Mouse (Mus musculus) spleen, postnatal 36 days (tissue): ENCODE data around the gene Vasp.

ENCODE experiments used
- DNase-seq, 2 experiments: peaks; one replicate each; pipeline ENCODE4 v3.0.0; 2022; ENCODE audit warnings: low spot score in 2 of 2, mixed read lengths in 1 of 2

The Vasp gene

GRCm38 (mm10) chr7:19270509-19271237 lies 944 bp downstream of the Vasp start:
- peak; percentile 47 to 52 for DNase-seq

- DNase-seq, result peak; percentile 75
Measured at GRCm38 (mm10) chr7:19269721-19270441, 1.7 kb downstream of the Vasp start.

GRCm38 (mm10) chr7:19268993-19269681 lies 2.5 kb downstream of the Vasp start:
- peak in 1 of 2 experiments; percentile 50 for DNase-seq

GRCm38 (mm10) chr7:19267051-19267450 lies 4.6 kb downstream of the Vasp start:
- no peak for DNase-seq

GRCm38 (mm10) chr7:19265928-19266822 lies 5.4 kb downstream of the Vasp start:
- DNase-seq, result peak; percentile 88 to 89

- peak in 1 of 2 experiments; percentile 28 for DNase-seq
Measured at GRCm38 (mm10) chr7:19265147-19265546, 6.5 kb downstream of the Vasp start.

GRCm38 (mm10) chr7:19258336-19258735 lies 13.3 kb downstream of the Vasp start:
- no peak for DNase-seq

- peak; percentile 57 to 75 for DNase-seq
Measured at GRCm38 (mm10) chr7:19257390-19258022, 14.1 kb downstream of the Vasp start.

GRCm38 (mm10) chr7:19256567-19256966 lies 15.1 kb downstream of the Vasp start:
- DNase-seq, result no peak

GRCm38 (mm10) chr7:19255395-19255794 lies 16.2 kb downstream of the Vasp start:
- no peak for DNase-seq

- DNase-seq, result no peak
Measured at GRCm38 (mm10) chr7:19253437-19253836, 18.2 kb downstream of the Vasp start.

- DNase-seq, result no peak
Measured at GRCm38 (mm10) chr7:19252078-19252477, 19.5 kb downstream of the Vasp start.

GRCm38 (mm10) chr7:19247511-19247910 lies 24.1 kb downstream of the Vasp start:
- DNase-seq, result no peak

GRCm38 (mm10) chr7:19246855-19247254 lies 24.8 kb downstream of the Vasp start:
- DNase-seq, result no peak

GRCm38 (mm10) chr7:19245083-19245482 lies 26.5 kb downstream of the Vasp start:
- no peak for DNase-seq

GRCm38 (mm10) chr7:19243858-19244257 lies 27.8 kb downstream of the Vasp start:
- no peak for DNase-seq

GRCm38 (mm10) chr7:19242005-19242404 lies 29.6 kb downstream of the Vasp start:
- DNase-seq, result no peak

GRCm38 (mm10) chr7:19240905-19241463 lies 30.6 kb downstream of the Vasp start:
- DNase-seq, result no peak

GRCm38 (mm10) chr7:19239986-19240385 lies 31.6 kb downstream of the Vasp start:
- DNase-seq, result no peak

- peak; percentile 78 to 85 for DNase-seq
Measured at GRCm38 (mm10) chr7:19239423-19239822, 32.2 kb downstream of the Vasp start.

GRCm38 (mm10) chr7:19238344-19238743 lies 33.3 kb downstream of the Vasp start:
- no peak for DNase-seq
